Mouse (Mus musculus) heart, embryonic 11.5 days (tissue): ENCODE results near the gene Cd47. TPM values are rescaled to one million over a fixed set of nuclear protein-coding genes. Genes with fewer than 3 reads are reported as not detected.

Experiments used
- ATAC-seq: fragments of 200-750 bp; cut with Nextera tagmentation; replicated peaks from 2 replicates; pipeline ENCODE4 v1.8.0; 2017; ENCODE audit warnings: moderate library complexity; ENCODE audit not compliant: insufficient number of reproducible peaks, low FRiP score, low TSS enrichment
- H3K27ac ChIP-seq: fragments of 300-500 bp; sonication (generic); 2 replicates; pipeline ENCODE4 v1.5.1; 2014; ENCODE audit warnings: mild to moderate bottlenecking, low read depth, low read length
- H3K27me3 ChIP-seq: fragments of 300-500 bp; sonication (generic); 2 replicates; pipeline ENCODE4 v1.6.1; 2014; ENCODE audit warnings: mild to moderate bottlenecking, low read length, mixed read lengths; ENCODE audit not compliant: control insufficient read depth, insufficient read depth
- H3K36me3 ChIP-seq: fragments of 300-500 bp; sonication (generic); 2 replicates; pipeline ENCODE4 v1.6.1; 2014; ENCODE audit warnings: mild to moderate bottlenecking, low read length, moderate library complexity, mixed read lengths; ENCODE audit not compliant: control insufficient read depth, insufficient read depth
- H3K4me1 ChIP-seq: fragments of 300-500 bp; sonication (generic); 2 replicates; pipeline ENCODE4 v1.6.1; 2014; ENCODE audit warnings: low read length; ENCODE audit not compliant: control insufficient read depth, insufficient read depth
- H3K4me2 ChIP-seq: fragments of 300-500 bp; sonication (generic); 2 replicates; pipeline ENCODE4 v1.6.1; 2014; ENCODE audit warnings: mild to moderate bottlenecking, moderate library complexity
- H3K4me3 ChIP-seq: fragments of 300-500 bp; sonication (generic); 2 replicates; pipeline ENCODE4 v1.5.1; 2014; ENCODE audit warnings: low read depth, low read length
- H3K9ac ChIP-seq: fragments of 300-500 bp; sonication (generic); 2 replicates; pipeline ENCODE4 v1.6.1; 2014; ENCODE audit warnings: mild to moderate bottlenecking, low read depth, low read length, moderate library complexity
- H3K9me3 ChIP-seq: fragments of 300-500 bp; sonication (generic); replicated peaks from 2 replicates; pipeline ENCODE4 v1.6.1; 2016; ENCODE audit warnings: low read length; ENCODE audit not compliant: control insufficient read depth
- WGBS: fragments of 180-500 bp; shearing (Covaris S2); extraction: QIAGEN DNeasy Blood & Tissue Kit; methylation state at CpG from one replicate; pipeline ENCODE4 v1.1.7; 2014; ENCODE audit not compliant: insufficient replicate concordance; 5-methylcytosine and 5-hydroxymethylcytosine counted together
- polyA plus RNA-seq: library from polyadenylated mRNA; unstranded; fragments of >200 nt; fragmentation: Nextera tagmentation; extraction: Ambion mirVana; gene quantifications from 2 replicates; pipeline ENCODE4 v1.2.1, GENCODE M21; 2014

The Cd47 gene
- polyA plus RNA-seq, 1 experiment from 2014 or later: 58.5 TPM

DNA sequence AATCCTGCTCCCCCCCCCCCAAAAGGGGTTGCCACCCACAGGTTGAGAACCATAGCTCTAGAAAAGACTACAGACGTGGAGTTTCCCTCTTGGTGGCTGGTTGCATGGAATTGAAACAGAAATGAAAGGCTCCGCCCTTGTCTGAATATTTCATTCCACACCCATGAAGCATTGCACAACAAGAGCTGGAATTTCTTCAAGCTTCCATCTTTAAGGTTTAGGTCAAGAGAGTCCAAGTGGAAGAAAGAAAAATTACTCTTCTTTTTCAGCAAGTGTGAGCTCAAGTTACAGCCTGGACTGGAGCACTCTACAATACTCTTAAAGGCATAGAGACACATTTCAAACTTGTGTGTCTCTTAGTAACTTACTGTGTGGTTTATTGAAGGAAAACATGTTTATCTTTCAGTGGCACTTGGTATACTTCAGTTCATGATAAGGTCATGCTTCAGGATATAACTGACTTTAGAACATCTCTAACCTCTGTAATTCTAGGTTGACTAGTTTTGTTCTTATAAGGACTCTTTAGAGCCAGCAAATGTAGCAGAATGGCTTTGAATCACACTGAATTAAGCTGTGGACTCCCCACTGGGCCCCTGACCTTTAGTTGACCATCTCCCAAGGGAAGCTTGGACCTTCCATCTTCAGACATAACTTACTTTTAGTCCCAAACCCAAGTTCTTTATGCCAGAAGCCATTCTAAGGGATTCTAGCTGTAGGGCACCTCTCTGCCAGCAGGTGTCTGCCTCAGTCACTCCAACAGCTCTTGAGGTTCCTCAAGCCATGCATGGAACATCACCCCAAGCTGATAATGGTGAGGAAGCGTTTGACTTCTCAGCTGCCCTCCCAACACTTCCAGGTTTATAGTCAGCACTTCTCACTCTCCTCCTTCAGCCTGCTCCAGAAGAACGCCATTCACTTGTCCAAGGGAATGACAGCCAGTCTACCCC, 58.8 kb downstream of the Cd47 start:
- Histone ChIP-seq H3K27ac (no peak overlapping the region), H3K4me2 (no peak overlapping the region), H3K9me3 (no peaks in the 10 kb centered on the region), H3K4me1 (peaks cover 6% of the 10 kb centered on the region), H3K4me3 (no peak overlapping the region), H3K36me3 (no peaks in the 10 kb centered on the region), H3K27me3 (no peaks in the 10 kb centered on the region), H3K9ac (no peak overlapping the region)
- 70% methylated on average over 4 of the region's 4 CpGs for WGBS
- ATAC-seq: no peak

DNA sequence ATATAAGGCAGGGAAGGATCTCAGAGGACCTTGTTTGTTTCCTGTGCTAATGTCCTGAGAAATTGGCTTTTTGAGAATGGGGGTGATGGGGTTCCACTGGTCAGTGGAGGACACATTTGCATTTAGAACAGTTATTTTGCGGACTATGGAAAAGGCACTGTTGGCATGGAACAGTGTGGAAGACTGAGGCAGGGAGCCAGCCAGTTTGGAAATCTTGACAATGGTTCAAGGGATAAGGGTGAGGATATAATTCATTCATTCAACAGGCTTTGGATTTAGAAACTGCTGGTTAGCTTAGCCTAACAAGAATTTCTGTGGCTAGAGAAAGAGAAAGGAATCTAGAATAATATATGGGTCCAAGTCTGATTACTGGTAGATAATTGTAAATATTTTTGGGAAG, 61.7 kb downstream of the Cd47 start:
- Histone ChIP-seq H3K9ac (no peak overlapping the region), H3K4me3 (no peak overlapping the region), H3K36me3 (no peaks in the 10 kb centered on the region), H3K9me3 (no peaks in the 10 kb centered on the region), H3K27ac (no peak overlapping the region), H3K4me2 (no peak overlapping the region), H3K4me1 (peaks cover 4% of the 10 kb centered on the region), H3K27me3 (no peaks in the 10 kb centered on the region)
- 92% methylated on average over 1 of the region's 1 CpGs for WGBS
- ATAC-seq: no peak

DNA sequence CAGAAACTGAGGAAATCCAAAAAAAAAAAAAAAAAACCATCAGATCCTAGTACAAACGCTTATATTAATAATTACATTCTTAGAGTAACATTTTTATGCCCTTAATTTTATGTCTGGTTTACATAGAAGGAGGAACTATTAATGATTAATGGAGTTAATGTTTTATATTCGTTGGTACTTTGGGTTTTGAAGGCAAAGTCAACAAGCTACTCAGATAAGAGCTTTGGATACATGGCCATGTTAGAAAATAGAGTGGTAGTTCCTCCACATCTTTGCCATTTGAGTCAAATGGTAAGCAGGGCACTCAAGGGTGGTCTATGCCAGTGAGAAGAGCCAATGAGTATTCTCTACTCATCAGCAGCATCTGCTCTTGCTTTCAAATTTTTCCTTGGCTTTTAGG, 66.3 kb downstream of the Cd47 start:
- Histone ChIP-seq H3K9ac (no peak overlapping the region), H3K9me3 (no peaks in the 10 kb centered on the region), H3K4me1 (no peaks in the 10 kb centered on the region), H3K4me2 (no peak overlapping the region), H3K27ac (no peak overlapping the region), H3K36me3 (peaks cover 3% of the 10 kb centered on the region; the same call in 1 of the 2 replicates), H3K4me3 (no peak overlapping the region), H3K27me3 (no peaks in the 10 kb centered on the region)
- 80% methylated on average over 2 of the region's 2 CpGs for WGBS
- ATAC-seq: no peak

DNA sequence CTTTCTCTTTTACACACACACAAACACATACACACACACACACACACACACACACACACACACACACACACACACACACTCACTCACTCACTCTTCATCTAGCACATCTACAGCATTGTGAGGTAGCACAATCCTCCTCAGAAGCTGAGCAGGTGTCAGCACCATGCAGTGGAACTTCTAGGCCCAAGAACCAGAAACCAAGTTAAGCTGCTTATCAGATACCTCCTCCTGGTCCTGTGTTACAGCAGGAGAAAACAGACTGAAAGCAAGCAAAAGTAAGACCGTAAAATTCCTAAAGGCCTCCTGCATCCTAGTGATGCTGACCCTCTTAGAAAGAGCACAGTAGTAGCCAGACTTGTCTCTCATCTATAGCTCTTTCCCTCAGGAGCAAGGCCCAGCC, 67.9 kb downstream of the Cd47 start:
- H3K9me3 ChIP-seq: no peaks in the 10 kb centered on the region
- H3K36me3 ChIP-seq: peaks cover 3% of the 10 kb centered on the region; the same call in 1 of the 2 replicates
- 88% methylated on average over 1 of the region's 1 CpGs for WGBS
- no peaks in the 10 kb centered on the region for H3K4me1 ChIP-seq
- no peak overlapping the region for H3K27ac ChIP-seq
- H3K27me3 ChIP-seq: no peaks in the 10 kb centered on the region
- H3K4me3 ChIP-seq: no peak overlapping the region
- H3K9ac ChIP-seq: no peak overlapping the region
- H3K4me2 ChIP-seq: no peak overlapping the region
- ATAC-seq: no peak

DNA sequence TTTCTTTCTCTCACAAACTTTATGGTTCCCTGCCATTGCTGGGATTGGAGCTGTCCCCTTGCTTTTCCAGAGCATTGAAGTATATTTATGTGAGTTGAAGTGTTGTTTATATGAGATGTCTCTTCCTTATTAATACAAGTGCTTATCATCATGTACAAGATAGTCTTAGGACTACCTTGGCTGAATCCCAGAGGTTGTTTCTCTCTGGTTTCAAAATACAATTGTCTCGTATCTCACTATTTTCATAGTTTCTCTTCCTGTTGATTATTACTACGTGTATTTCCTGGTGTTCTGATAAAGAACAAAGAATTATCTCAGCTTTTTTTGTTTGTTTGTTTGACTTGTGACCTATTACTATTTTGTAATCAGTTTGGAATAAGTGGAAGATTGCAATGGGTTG, 73.6 kb downstream of the Cd47 start:
- Histone ChIP-seq H3K9ac (no peak overlapping the region), H3K27me3 (no peaks in the 10 kb centered on the region), H3K36me3 (no peaks in the 10 kb centered on the region; the same call in 1 of the 2 replicates), H3K4me2 (no peak overlapping the region), H3K4me3 (no peak overlapping the region), H3K27ac (no peak overlapping the region), H3K9me3 (no peaks in the 10 kb centered on the region), H3K4me1 (no peaks in the 10 kb centered on the region)
- WGBS: 61% methylated on average over 2 of the region's 2 CpGs
- no peak for ATAC-seq

DNA sequence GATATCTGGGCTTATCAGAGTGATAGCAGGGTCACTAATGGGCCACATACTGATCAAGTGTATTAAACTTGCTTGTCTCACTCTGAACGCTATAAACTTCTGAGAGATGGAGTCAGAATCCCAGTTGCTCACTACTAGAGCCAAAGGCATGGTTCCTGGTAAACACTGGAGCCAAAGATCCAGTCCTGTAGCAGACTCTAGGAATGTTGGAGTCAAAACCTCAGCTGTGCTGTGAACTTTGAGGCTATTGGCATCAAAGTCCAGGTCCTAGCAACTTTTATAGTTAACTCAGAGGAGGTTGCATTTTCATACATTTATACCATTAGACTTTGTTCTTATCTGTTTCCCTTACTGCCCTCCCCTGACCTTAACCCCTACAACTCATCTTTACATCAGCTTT, 74.2 kb downstream of the Cd47 start:
- no peaks in the 10 kb centered on the region; the same call in 1 of the 2 replicates for H3K36me3 ChIP-seq
- no peak overlapping the region for H3K9ac ChIP-seq
- ATAC-seq: no peak
- no peak overlapping the region for H3K4me2 ChIP-seq
- H3K4me3 ChIP-seq: no peak overlapping the region
- H3K9me3 ChIP-seq: no peaks in the 10 kb centered on the region
- no peaks in the 10 kb centered on the region for H3K4me1 ChIP-seq
- no peak overlapping the region for H3K27ac ChIP-seq
- WGBS: 39% methylated on average over 1 of the region's 1 CpGs
- no peaks in the 10 kb centered on the region for H3K27me3 ChIP-seq

DNA sequence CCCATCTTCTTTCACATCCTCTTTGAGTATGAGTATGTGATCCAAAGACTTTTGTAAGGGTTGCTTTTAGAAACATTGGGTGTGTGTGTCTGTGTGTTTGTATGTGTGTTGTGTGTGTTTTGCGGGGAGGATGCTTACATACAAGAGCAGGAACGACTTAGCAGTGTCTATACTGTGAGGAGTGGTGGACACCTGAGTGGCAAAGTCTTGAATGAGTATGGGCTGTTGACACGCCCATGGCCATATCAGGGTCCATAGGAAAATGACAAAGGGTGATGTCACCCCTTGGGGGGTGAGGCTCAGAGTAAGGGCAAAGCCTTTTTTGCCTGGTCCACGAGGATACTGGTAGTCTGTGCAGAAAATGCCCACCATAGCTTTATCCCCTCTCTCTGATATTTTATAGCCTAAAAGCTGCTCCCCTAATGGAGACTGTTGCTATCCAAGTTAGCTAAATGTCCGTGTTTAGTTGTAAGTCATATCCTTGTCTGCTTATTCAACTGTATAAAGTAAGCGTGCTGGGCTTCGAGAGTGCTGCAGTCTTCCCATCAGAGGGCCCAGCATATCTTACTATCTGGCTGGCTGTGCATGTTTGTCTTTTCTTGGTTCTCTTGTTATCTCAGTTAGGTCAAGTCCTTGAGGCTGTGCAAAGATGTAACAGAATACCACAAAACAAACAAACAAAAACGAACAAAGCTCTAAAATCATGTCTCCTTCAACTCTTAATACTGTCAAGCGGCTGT, 76.1 kb downstream of the Cd47 start:
- Histone ChIP-seq H3K36me3 (no peaks in the 10 kb centered on the region), H3K9ac (no peak overlapping the region), H3K4me1 (no peaks in the 10 kb centered on the region), H3K4me3 (no peak overlapping the region), H3K27me3 (no peaks in the 10 kb centered on the region), H3K9me3 (no peaks in the 10 kb centered on the region), H3K4me2 (no peak overlapping the region), H3K27ac (no peak overlapping the region)
- WGBS: 73% methylated on average over 9 of the region's 9 CpGs
- ATAC-seq: no peak

DNA sequence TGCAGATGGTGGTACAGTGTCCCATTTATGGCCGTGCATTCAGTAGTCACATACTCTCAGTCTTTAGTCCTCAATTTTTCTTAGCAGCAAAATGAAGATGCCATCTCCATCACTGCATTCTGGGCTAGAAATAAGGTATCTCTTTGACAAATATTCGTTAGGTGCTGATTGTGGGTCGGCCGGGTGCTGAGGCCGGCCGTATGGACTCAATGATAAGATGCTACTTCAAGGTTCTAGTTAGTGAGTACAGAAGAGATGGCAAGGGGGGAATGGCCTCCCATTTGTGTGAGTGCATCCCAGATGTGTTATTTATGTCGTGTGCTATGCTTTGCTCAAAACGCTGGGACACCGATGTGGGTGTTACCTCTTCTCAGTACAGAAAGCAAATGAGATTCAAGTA, 76.9 kb downstream of the Cd47 start:
- Histone ChIP-seq H3K4me2 (no peak overlapping the region), H3K4me1 (no peaks in the 10 kb centered on the region), H3K9me3 (no peaks in the 10 kb centered on the region), H3K27ac (no peak overlapping the region), H3K4me3 (no peak overlapping the region), H3K9ac (no peak overlapping the region), H3K36me3 (no peaks in the 10 kb centered on the region), H3K27me3 (no peaks in the 10 kb centered on the region)
- ATAC-seq: no peak
- WGBS: 83% methylated on average over 9 of the region's 9 CpGs
